Mouse (Mus musculus) liver, postnatal 0 days (tissue): Measurements from ENCODE around the gene Mrpl30.

Experiments
- CTCF ChIP-seq: sonication (generic); IDR thresholded peaks from 2 replicates; pipeline ENCODE4 v1.5.1; 2016; ENCODE audit warnings: antibody characterized with exemption, low read depth
- EP300 ChIP-seq: IDR thresholded peaks from 2 replicates; pipeline ENCODE4 v1.6.1; 2016; ENCODE audit warnings: antibody characterized with exemption, low read depth, mild to moderate bottlenecking

- TF ChIP-seq CTCF (no peak), EP300 (no peak)
These were observed 35.7 kb downstream of the Mrpl30 start for GRCm38 (mm10) chr1:37925971-37926370.
